Mouse (Mus musculus): ENCODE results near the gene Gpr35. TPM values are rescaled to one million over a fixed set of nuclear protein-coding genes. Genes with fewer than 3 reads are reported as not detected.
A peak's percentile ranks its signal among the peaks of the same experiment; 100 is the strongest.

Gpr35 gene
- polyA plus RNA-seq, 2 experiments: 0.73 to 0.98 TPM

- H3K36me3 ChIP-seq (ENCODE audit: control insufficient read depth, insufficient read depth, low read length): peaks cover 16% of the 10 kb centered on the region
- peaks cover 7% of the 10 kb centered on the region; the same call in 1 of the 2 replicates for H3K9me3 ChIP-seq (ENCODE audit: control insufficient read depth, low read length)
- H3K9ac ChIP-seq (ENCODE audit: low read depth, low read length, severe bottlenecking): peak within 1 kb of the TSS; percentile 70
- ATAC-seq (ENCODE audit: low FRiP score, low read depth) (peak; percentile 100), DNase-seq (ENCODE audit: low spot score) (peak; percentile 98)
- TF ChIP-seq POLR2A (IDR thresholded peaks at IDR 0.05; ENCODE audit: borderline replicate concordance, extremely low read depth, insufficient read depth, insufficient read length): peak; percentile 59; the same call in 1 of the 2 replicates
- WGBS: 1% methylated on average over 45 of the region's 45 CpGs
- H3K4me2 ChIP-seq (replicated peaks; ENCODE audit: low read depth, low read length, severe bottlenecking): peak within 1 kb of the TSS; percentile 92
- no peaks in the 10 kb centered on the region for H3K27me3 ChIP-seq (ENCODE audit: control insufficient read depth, insufficient read depth, low read length)
- peaks cover 13% of the 10 kb centered on the region for H3K4me1 ChIP-seq (ENCODE audit: control insufficient read depth, insufficient read depth, low read length)
- H3K27ac ChIP-seq (replicated peaks; ENCODE audit: low read depth, low read length): peak within 1 kb of the TSS; percentile 96
- peak within 1 kb of the TSS; percentile 83 for H3K4me3 ChIP-seq (replicated peaks; ENCODE audit: low read length)
These were observed 16.4 kb upstream of the Gpr35 start, which contains the start of gene Capn10 for GRCm38 (mm10) chr1:92934182-92934827. TSS of gene Capn10 (plus strand) at chr1:92934376.

GRCm38 (mm10) chr1:92935054-92935962, 15.4 kb upstream of the Gpr35 start:
- H3K4me3 ChIP-seq (replicated peaks; ENCODE audit: low read length): peak overlapping the region; percentile 83
- peak overlapping the region; percentile 96 for H3K27ac ChIP-seq (replicated peaks; ENCODE audit: low read depth, low read length)
- peaks cover 13% of the 10 kb centered on the region for H3K4me1 ChIP-seq (ENCODE audit: control insufficient read depth, insufficient read depth, low read length)
- no peak for TF ChIP-seq POLR2A (IDR thresholded peaks at IDR 0.05; ENCODE audit: borderline replicate concordance, extremely low read depth, insufficient read depth, insufficient read length)
- WGBS: 22% methylated on average over 10 of the region's 10 CpGs
- H3K36me3 ChIP-seq (ENCODE audit: control insufficient read depth, insufficient read depth, low read length): peaks cover 26% of the 10 kb centered on the region
- no peaks in the 10 kb centered on the region for H3K27me3 ChIP-seq (ENCODE audit: control insufficient read depth, insufficient read depth, low read length)
- H3K9me3 ChIP-seq (ENCODE audit: control insufficient read depth, low read length): peaks cover 7% of the 10 kb centered on the region; the same call in 1 of the 2 replicates
- H3K9ac ChIP-seq (ENCODE audit: low read depth, low read length, severe bottlenecking): peak overlapping the region; percentile 70
- DNase-seq (ENCODE audit: low spot score) (no peak), ATAC-seq (ENCODE audit: low FRiP score, low read depth) (no peak)
- H3K4me2 ChIP-seq (replicated peaks; ENCODE audit: low read depth, low read length, severe bottlenecking): peak overlapping the region; percentile 92

GRCm38 (mm10) chr1:92935977-92936376, 14.7 kb upstream of the Gpr35 start:
- Histone ChIP-seq H3K4me1 (ENCODE audit: control insufficient read depth, insufficient read depth, low read length) (peaks cover 13% of the 10 kb centered on the region), H3K27ac (replicated peaks; ENCODE audit: low read depth, low read length) (no peak overlapping the region), H3K36me3 (ENCODE audit: control insufficient read depth, insufficient read depth, low read length) (peaks cover 31% of the 10 kb centered on the region), H3K9me3 (ENCODE audit: control insufficient read depth, low read length) (peaks cover 7% of the 10 kb centered on the region; the same call in 1 of the 2 replicates), H3K9ac (ENCODE audit: low read depth, low read length, severe bottlenecking) (peak overlapping the region; percentile 70; the same call in 1 of the 2 replicates), H3K27me3 (ENCODE audit: control insufficient read depth, insufficient read depth, low read length) (no peaks in the 10 kb centered on the region), H3K4me2 (replicated peaks; ENCODE audit: low read depth, low read length, severe bottlenecking) (peak overlapping the region; percentile 92), H3K4me3 (replicated peaks; ENCODE audit: low read length) (peak overlapping the region; percentile 83; the same call in 1 of the 2 replicates)
- WGBS: 70% methylated on average over 2 of the region's 2 CpGs
- no peak for ATAC-seq (ENCODE audit: low FRiP score, low read depth)
- no peak for TF ChIP-seq POLR2A (IDR thresholded peaks at IDR 0.05; ENCODE audit: borderline replicate concordance, extremely low read depth, insufficient read depth, insufficient read length)
- no peak for DNase-seq (ENCODE audit: low spot score)

- DNase-seq (ENCODE audit: low spot score): no peak
- no peak overlapping the region for H3K4me2 ChIP-seq (replicated peaks; ENCODE audit: low read depth, low read length, severe bottlenecking)
- H3K9ac ChIP-seq (ENCODE audit: low read depth, low read length, severe bottlenecking): no peak overlapping the region
- no peak overlapping the region for H3K4me3 ChIP-seq (replicated peaks; ENCODE audit: low read length)
- H3K36me3 ChIP-seq (ENCODE audit: control insufficient read depth, insufficient read depth, low read length): peaks cover 33% of the 10 kb centered on the region
- ATAC-seq (ENCODE audit: low FRiP score, low read depth): no peak
- no peak for TF ChIP-seq POLR2A (IDR thresholded peaks at IDR 0.05; ENCODE audit: borderline replicate concordance, extremely low read depth, insufficient read depth, insufficient read length)
- peaks cover 13% of the 10 kb centered on the region for H3K4me1 ChIP-seq (ENCODE audit: control insufficient read depth, insufficient read depth, low read length)
- no peak overlapping the region for H3K27ac ChIP-seq (replicated peaks; ENCODE audit: low read depth, low read length)
- peaks cover 7% of the 10 kb centered on the region; the same call in 1 of the 2 replicates for H3K9me3 ChIP-seq (ENCODE audit: control insufficient read depth, low read length)
- no peaks in the 10 kb centered on the region for H3K27me3 ChIP-seq (ENCODE audit: control insufficient read depth, insufficient read depth, low read length)
- WGBS: 77% methylated on average over 3 of the region's 3 CpGs
These were observed 14.2 kb upstream of the Gpr35 start for GRCm38 (mm10) chr1:92936467-92936866.

GRCm38 (mm10) chr1:92937797-92938196, 12.9 kb upstream of the Gpr35 start:
- peaks cover 47% of the 10 kb centered on the region for H3K36me3 ChIP-seq (ENCODE audit: control insufficient read depth, insufficient read depth, low read length)
- DNase-seq (ENCODE audit: low spot score): no peak
- no peak overlapping the region for H3K9ac ChIP-seq (ENCODE audit: low read depth, low read length, severe bottlenecking)
- H3K9me3 ChIP-seq (ENCODE audit: control insufficient read depth, low read length): peaks cover 4% of the 10 kb centered on the region; the same call in 1 of the 2 replicates
- ATAC-seq (ENCODE audit: low FRiP score, low read depth): no peak
- WGBS: 91% methylated on average over 3 of the region's 3 CpGs
- no peak overlapping the region for H3K4me2 ChIP-seq (replicated peaks; ENCODE audit: low read depth, low read length, severe bottlenecking)
- H3K27me3 ChIP-seq (ENCODE audit: control insufficient read depth, insufficient read depth, low read length): no peaks in the 10 kb centered on the region
- no peak overlapping the region for H3K27ac ChIP-seq (replicated peaks; ENCODE audit: low read depth, low read length)
- peaks cover 13% of the 10 kb centered on the region for H3K4me1 ChIP-seq (ENCODE audit: control insufficient read depth, insufficient read depth, low read length)
- H3K4me3 ChIP-seq (replicated peaks; ENCODE audit: low read length): no peak overlapping the region
- no peak for TF ChIP-seq POLR2A (IDR thresholded peaks at IDR 0.05; ENCODE audit: borderline replicate concordance, extremely low read depth, insufficient read depth, insufficient read length)
